Mouse (Mus musculus) spleen, adult 2 months (tissue): ENCODE measurements around the gene Hnrnpdl.

Experiments used
- CTCF ChIP-seq: fragments of 200-500 bp; IDR thresholded peaks from 2 replicates; pipeline ENCODE4 v1.5.1; 2011; ENCODE audit warnings: mild to moderate bottlenecking, inconsistent platforms; ENCODE audit not compliant: insufficient read depth, insufficient read length, insufficient replicate concordance; ENCODE audit errors: extremely low read depth
- POLR2A ChIP-seq: fragments of 200-500 bp; IDR thresholded peaks from 2 replicates; pipeline ENCODE4 v1.6.1; 2011; ENCODE audit warnings: low read depth, low read length, inconsistent platforms

DNA sequence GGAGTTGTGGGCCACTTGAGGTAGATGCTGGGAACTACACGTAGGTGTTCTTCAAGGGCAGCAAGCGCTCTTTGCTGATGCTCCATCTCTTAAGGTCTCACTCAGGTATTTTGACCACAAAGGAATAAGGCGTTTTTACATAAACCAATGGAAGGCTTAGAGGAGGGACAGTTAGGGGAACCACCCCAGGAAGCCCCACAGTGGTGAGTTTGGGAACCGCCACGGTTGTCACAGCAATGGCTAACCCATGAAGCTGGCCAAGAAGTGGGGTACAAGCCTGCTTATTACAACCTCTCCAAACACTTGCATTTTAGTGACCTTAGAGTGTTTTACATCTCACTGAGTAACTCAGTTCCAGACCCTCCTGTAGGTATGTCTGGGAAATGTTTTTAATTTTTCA is 32.1 kb upstream of the Hnrnpdl start:
- TF ChIP-seq CTCF (no peak), POLR2A (no peak)
